Mouse (Mus musculus): ENCODE measurements at regions not wholly inside any gene's neighbourhood (a gene's known extent, or its start where the extent isn't known, plus 50 kb on each side); places are given as distances from the start of the nearest gene placed in this dataset.

- no peak for TF ChIP-seq GATA1 (IDR thresholded peaks at IDR 0.05; ENCODE audit: borderline replicate concordance, low read length)
- no peak for TF ChIP-seq FLI1 (IDR thresholded peaks at IDR 0.05; ENCODE audit: low read length)
Observed at GRCm38 (mm10) chr1:143888065-143888464, 111.0 kb downstream of the Uchl5 start.

Measured in megakaryocyte, embryonic 14.5 days (primary cell).